Mouse (Mus musculus) kidney, adult 18-20 months (tissue): Measurements from ENCODE around the gene Serpinb6c.
"Not testable (repeated sequence)": the region's sequence is repeated elsewhere in the genome, so short reads cannot be mapped to it uniquely, and the experiment has no call there.

Experiments used
- DNase-seq: peaks from one replicate; pipeline ENCODE4 v3.0.0; 2021

Gene Serpinb6c

DNA sequence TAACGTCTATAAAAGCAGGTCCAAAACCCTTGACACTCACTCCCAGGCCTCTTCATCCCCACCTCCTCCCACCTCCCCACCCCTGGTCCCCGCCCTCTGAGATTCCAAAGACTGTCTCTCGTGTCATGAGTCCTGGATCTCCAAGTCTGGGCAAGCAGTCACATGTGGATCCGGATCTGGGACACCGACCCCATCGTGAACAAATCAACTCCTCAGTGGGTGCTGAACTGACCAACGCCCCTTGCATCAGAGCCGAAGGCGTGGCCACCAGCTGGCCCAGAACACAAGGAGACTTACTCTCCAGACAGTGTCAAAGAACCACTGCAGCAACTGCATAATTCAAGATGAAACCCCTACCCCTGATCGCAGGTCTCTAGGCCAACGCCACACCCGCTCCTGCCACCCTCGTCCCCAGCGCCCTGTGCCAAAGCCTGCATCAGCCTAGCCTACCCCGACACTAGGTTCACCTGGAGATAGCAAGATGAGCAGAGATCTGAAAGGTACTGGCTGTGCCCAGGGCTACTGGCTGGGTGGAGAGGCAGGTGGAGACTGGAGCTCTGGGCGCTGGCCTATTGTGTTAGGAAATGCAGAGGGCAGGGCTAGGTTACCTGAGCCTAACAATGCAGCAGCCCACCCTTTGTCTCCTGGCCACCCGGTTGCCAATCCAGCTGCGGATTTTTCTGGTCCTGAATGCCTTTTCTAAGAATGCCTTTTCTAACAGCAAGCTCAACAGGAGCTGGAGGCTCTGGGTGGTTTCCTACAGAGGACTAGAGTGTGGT, at the start of gene Serpinb6c:
Gene Serpinb6c (minus strand): TSS at position 533 of the 779 bp plus-strand sequence.
- no peak for DNase-seq

- DNase-seq, result no peak
These were observed 47.4 kb upstream of the Serpinb6c start for GRCm38 (mm10) chr13:33952947-33953346.

DNA sequence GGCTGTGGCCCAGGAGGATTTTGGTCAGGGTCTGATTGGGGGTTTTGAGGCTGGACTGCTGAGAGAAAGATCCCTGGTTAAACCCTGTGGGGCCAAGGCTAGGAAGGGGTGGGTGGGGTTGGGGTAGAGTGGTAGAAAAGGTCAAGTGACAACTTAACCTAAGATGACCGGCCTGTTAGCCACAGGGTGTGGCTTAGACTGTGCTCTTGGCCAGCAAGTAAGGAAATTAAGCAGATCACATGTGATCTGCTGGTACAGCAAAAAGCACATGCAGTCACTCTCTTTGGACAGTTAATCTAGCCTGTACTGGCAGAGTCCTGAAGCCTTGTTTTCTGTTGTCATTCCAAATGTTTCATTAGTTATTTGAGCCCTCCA, 46.6 kb upstream of the Serpinb6c start:
- no peak for DNase-seq

GRCm38 (mm10) chr13:33951308-33952074, 46.0 kb upstream of the Serpinb6c start:
- no peak for DNase-seq

DNA sequence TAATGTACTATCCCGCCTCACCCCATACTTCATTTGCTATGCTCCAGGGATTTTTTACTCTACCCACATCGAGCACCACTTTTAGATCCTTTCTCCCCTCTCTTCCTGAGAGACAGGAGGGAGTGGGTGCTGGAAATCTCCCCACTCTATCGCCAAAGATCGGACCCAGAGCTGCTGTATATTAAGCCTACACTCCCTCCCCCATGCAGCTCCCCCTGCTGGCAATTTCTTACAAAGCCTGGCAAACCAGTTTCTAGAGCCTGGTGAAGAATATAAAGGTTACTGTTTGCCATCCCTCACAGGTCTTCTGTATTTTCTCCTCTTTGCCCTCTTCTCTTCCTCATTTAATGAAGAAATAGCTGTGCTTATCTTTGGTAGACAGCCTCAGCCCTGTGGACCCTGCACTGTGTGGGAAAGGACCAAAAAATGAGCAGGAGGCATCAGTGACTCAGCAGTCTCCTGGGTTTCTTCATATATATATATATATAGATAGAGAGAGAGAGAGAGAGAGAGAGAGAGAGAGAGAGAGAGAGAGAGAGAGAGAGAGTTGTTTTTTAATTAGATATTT, 36.8 kb upstream of the Serpinb6c start:
- peak; percentile 21 for DNase-seq

- DNase-seq, result no peak
These were observed 35.8 kb upstream of the Serpinb6c start for GRCm38 (mm10) chr13:33941288-33941808.

DNA sequence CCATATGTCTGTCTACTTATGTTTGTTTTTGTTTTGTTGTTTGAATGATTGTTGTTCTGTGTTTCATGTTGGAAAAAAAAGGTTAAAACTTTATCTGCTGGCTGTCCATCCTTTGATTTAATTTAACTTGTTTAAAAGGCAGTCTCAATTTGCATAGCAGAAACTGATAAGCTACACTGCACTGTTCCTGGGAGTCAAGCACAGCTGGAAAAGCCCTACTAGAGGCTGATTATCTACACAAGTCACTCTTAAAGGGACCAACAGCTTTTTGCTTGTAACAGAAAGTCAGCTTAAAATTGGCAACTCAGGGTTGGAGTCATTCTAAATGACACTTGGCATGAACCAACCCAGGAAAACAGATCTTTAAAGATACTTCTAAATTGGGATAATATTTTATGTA, 32.1 kb upstream of the Serpinb6c start:
- not testable (repeated sequence) for DNase-seq

- DNase-seq, result no peak
These were observed 31.6 kb upstream of the Serpinb6c start for GRCm38 (mm10) chr13:33937151-33937550.

DNA sequence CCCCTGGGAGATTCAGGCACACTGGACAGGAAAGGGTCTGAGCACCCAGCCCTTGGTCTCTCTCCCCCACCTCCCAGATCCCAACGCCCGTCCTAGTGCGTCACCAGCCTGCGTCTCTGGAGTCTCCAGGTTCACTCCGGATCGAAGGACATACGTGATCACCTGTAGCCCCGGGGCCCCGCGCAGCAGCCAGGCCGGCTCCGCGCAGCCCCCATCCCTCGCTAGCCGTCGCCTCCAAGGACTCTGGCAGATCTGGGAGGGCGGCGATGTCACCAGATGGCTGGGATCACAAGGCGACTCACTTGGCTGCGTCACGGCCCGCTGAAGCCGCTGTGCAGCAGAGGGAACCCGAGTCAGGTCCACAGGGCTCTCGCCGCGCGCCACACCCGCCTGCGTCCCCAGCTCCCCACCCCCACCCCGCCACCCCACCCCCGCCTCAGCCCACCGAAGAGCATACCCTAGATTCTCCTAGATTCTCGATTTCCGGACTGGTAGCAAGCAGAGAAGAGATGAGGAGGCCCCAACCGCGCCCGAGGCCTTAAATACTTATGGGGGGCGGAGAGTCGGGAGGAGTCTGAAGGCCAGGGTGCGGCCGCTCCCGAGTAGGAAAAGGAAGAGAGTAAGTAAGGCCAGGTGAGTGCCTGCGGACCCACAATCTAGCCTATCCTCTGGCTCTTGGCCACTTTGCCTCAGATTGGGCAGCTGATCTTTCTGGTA, 30.1 kb upstream of the Serpinb6c start:
- peak; percentile 71 for DNase-seq

GRCm38 (mm10) chr13:33934743-33935142, 29.2 kb upstream of the Serpinb6c start:
- no peak for DNase-seq

DNA sequence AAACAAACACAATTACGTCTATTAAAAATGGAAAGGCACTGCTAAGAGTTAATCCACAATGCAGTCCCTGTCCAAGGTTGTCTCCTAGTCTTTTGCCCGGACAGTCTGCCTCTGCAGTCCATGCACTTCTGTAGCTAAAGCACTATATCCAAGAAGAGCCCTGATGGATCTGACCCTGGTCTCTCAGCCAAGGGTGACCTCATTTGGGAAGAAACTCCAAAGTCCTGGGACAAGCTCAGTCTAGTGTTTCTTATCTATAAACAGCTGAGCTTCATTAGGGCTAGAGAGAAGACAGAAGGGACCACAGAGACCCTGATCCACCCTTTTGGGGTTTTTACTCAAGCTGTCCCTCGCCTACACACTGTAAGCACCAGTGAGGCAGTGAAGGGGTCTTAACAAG, 25.4 kb upstream of the Serpinb6c start:
- DNase-seq, result no peak

GRCm38 (mm10) chr13:33930281-33930680, 24.8 kb upstream of the Serpinb6c start:
- DNase-seq, result no peak

DNA sequence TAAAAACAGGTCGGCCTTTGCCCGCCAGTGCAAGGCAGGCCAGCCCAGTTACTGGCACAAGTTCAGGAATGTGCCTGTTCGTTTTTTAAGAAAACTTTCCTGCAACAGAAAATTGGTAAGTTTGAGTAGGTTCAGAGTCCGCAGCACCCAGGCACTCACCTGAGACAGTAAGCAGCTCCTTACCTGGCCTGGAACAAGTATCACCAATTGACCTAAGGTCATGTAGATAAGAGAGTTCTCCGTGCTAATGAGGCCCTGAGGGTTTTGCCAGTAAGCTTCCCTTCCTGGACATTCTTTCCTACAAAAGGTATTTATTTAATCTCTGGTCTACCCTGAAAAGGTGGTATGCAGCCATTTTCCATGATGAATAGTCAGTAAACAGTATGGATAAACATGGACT, 16.2 kb upstream of the Serpinb6c start:
- no peak for DNase-seq

- no peak for DNase-seq
These were observed 15.5 kb upstream of the Serpinb6c start for GRCm38 (mm10) chr13:33921041-33921440.

DNA sequence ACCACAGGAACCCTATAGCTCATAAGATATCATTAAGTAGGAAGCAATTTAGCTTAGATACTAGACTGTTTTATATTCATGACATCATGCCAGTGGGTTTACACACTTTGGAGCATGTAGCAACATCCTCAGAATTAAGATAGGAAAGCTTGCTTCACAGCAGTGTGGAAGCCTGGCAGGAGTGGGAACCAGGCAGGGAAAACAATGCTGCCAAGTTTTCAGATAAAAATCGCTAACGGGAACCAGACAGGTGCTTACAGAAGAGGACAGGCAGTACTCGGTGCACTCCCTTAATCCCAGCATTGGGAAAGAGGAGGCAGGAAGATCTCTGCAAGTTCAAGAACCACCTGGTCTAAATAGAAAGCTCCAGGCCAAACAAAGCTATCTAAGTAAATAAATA, 1.3 kb upstream of the Serpinb6c start:
- DNase-seq, result no peak

DNA sequence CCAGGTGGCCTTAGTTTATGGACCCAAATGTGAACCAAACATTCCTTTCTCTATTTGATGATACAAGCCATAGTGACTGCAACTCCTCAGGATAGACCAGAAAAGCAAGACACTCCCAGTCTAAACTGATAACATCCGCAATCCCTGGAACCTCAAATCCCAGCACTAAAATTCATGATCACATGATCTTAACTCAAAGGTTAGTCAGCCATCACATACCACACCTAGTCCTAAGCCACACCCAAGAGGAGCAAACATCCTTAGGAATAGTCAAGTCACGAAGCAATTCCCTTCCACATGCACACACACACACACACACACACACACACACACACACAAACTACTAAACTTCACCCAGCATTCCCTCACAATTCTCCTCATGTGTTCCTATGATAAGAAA, 2.2 kb downstream of the Serpinb6c start:
- DNase-seq, result no peak

- peak; percentile 5 for DNase-seq
These were observed 11.3 kb downstream of the Serpinb6c start for GRCm38 (mm10) chr13:33894207-33894606.

DNA sequence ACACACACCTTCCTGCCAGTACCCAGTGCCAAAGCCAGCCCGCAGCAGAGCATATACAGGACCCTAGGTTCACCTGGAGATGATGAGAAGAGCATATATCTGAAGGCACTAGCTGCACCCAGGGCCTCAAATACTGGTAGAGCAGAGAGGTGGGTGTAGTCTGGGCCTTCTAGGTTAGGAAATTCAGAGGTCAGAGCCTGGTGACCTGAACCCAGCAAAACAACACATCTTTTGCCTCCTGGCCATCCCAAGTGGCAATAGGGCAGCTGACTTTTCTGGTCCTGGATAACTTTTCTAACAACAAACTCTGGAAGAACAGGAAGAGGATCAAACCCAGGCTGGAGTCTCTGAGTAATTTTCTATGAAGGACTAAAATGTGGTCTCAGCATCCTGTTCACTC, 62.2 kb downstream of the Serpinb6c start, which contains the start of gene Serpinb6e:
Gene Serpinb6e (minus strand): TSS at position 101 of the 400 bp plus-strand sequence.
- no peak for DNase-seq

DNA sequence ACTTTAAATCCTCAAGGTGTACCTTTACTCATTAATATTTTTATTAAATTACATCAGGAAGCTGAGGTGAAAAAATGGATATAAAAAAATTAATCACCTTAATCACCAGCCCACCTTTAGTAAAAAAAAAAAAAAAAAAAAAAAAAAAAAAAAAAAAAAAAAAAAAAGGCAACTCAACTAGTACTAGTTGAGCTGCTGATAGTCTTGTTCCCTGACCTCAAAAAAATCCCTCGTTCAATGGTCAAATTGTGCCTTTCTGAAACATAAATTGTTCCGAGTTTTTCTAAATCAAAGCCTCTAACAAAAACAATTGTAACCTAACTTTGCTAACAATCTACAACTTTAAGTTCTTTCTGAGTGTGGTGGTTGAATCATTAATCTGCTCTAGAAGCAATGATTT, 74.8 kb downstream of the Serpinb6c start:
- no peak for DNase-seq
